Mouse (Mus musculus) urinary bladder, postnatal 4 days (tissue): ENCODE measurements around the gene Parp3.

Source experiments
- DNase-seq, 2 experiments: peaks; one replicate each; pipeline ENCODE4 v3.0.0; 2021 to 2022; ENCODE audit warnings: low spot score in 2 of 2

The Parp3 gene

DNA sequence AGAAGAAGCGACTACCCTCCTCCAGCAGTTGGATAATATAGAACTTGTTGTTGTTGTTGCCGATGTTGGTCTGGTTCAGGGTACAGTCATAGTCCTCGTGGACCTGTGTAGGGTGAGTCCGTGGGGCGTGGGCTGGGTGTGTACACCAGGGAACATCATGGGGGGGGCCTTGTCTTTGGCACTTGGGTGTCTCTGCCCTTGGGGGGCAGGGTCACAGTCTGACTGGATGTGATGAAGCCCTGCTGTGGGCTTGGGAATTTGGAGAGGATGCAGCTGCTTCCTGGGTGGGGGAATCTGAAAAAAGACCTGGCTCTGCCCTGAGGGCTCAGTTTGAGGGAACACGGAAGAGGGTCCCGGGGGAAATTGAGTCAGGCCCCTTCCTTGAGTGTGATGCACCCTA lies 1.7 kb downstream of the Parp3 start:
- DNase-seq, result peak; percentile 43 to 62

DNA sequence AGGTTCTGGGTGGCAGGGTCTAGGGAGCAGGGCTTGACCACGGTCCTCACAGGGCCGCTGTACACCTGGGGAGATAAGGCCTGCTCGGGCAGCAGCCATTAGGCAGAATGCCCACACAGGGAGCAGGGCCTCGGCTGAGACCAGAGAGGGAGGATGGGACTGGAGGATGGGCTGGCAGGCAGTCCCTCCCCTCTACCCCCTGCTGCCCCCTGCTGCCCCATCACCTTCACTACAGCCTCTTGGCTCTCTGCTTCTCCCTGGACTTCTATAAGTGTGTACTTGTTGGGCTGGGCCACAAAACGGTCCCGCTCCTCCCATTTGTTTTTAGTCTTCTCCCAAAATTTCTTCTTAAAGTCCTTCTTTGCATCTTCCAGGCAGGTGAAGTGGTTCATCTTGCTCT lies 2.3 kb downstream of the Parp3 start:
- DNase-seq, result peak; percentile 57 to 81

DNA sequence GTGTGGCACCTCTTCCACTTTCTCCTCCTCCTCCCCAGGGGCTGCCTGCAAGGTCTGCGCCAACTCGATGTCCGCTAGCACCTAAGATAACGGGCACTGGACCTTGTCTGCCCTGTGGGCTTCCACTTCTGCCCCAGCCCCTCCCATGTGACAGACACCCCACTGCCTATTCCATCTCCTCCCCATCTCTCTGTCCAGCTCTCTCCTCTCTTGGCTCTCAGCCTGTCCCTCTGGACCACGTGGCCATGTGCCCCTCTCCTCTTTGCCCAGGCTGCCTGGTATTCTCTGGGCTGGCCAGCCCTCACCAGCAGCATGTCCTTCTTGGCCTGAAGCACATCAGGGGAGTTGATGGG lies 3.0 kb downstream of the Parp3 start:
- peak; percentile 21 to 55 for DNase-seq

DNA sequence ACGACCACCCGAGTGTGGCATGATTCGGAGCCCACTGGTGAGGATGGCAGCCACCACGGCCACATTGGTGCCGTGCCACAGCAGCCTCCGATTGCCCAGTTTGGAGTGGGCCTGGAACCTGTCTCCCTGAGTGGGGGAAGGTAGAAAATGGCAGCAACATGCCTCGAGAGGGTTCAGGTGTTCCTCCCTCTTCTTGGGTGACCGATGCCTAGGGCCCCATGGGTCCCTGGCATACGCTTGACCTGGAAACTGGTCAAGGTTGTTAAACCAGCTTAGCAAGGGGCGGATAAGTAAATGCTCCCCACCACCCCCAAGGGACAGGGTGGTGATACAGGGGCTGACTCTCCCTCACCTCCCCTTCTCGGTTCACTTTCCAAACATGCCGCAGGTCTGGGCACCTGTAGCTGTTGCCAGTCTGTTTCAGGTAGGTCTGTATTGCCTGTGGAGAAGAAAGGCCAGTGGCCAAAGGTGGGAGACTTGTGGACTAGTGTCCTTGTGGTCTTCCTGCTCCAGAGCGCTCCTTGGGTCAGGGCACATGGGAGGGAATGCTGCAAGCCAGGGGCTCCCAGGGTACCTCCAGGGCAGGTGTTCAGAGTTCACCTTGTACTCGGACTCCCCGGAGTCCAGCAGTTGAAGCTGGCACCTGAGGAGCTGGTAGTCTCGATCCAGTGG lies 3.5 kb downstream of the Parp3 start:
- DNase-seq, result peak in 1 of 2 experiments; percentile 53

- no peak for DNase-seq
These were observed 4.4 kb downstream of the Parp3 start for GRCm38 (mm10) chr9:106472321-106472720.

DNA sequence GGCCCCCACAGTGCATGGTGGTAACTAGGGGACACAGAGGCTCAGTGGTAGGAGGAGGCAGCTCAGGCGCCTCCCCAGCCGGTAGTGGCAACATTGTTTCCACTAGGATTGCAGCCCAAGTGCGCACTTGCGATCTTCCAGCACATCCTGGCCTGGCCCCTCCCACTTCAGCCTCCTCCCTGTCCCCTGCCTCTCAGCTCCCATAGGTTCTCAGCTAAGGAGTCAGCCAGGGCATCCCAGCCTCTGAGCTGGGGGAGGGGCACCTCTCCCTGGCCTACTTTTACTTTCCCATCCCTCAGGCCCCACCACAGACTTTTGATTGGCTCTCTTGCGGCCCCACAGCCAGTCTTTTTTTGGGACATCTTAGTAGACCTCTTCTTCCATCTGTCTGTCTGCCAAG lies 4.9 kb downstream of the Parp3 start:
- peak in 1 of 2 experiments; percentile 67 for DNase-seq

DNA sequence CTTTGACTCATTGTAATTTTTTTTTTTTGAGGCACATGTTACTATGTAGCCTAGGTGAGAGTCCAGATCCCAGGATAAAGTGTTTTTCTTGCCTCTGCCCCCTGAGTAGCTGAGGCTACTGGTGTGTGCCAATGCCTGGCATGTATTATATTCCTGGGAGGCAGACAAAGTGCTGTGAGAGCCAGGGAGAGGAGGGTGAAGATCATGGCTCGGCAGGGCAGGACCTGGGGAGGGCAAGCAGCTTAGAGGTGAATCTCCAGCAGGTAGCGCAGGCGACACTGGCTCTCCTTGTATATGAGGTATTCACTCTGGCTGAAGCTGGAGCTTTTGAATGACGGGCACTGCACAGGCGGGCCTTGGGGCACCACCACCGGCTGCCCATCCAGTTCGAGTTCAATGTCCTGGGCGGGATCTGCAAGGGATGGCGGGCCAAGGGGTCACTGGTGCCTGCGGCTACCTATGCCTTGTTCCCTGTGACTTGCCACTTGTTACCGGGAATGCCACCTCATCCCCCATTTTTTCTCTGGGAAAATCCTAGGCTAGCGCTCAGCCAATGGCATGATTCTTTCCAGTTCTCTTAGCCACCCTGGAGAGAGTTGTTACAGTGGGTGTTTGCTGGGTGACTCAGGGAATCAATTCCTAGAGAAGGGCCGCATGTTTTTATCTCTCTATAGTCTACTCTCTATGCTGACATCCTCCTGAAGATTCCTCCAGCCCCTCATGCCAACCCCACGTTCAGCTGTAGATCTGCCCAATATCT lies 5.6 kb downstream of the Parp3 start:
- DNase-seq, result no peak

DNA sequence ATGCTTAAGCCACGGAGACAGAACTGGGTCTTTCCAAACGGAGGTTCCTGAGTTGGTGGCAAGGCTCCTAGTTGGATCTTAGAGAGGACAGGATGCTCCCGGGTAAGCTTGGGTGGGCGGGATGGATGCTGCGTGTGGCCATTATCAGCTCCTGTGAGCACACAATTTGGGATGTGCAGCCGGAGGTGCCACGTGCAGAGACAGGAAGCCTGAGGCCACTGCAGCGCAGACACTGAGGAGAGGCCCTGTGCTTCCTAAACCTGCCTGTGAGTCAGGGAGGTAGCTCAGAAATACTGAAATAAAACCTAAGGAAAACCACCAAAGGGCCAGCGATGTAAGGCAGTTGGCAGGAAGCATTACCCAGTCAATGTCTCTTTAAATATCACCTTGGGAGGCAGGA lies 7.0 kb downstream of the Parp3 start:
- no peak for DNase-seq

DNA sequence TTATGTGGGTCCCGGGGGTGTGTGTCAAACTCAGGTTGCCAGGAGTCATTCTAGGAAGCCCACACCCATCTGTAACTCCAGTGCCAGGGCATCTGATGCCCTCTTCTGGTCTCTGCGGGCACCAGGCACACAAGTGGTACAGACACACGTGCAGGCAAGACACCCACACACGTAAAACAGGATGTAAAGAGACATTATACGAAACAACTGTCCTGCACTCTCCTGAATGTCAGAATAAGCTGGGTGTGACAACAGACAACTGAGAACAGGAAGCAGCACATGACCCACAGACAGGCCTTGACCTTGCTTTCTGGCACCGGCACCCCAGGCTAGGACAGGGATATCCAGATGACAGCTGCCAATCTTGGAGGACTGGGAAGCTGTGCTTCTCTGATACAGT lies 7.4 kb downstream of the Parp3 start:
- no peak for DNase-seq

DNA sequence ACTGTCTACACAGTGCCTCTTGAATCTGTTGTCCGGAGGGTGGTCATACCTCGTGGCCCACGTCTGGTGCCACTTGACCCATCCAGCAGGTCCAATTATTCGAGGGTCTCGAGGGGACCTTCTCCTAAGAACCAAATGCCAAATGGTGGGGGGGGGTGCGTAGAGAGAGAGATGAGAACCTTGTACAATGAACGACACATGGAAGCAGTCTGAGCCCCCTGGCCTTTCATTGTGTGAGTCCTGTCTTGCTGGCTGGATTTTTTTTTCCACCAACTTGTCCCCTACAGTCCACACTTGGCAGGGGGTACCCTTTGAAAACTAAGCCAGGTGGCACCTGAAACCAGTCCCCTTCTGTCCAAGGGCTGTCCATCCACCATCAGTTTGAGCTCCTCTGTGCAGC lies 9.0 kb downstream of the Parp3 start:
- DNase-seq, result no peak

DNA sequence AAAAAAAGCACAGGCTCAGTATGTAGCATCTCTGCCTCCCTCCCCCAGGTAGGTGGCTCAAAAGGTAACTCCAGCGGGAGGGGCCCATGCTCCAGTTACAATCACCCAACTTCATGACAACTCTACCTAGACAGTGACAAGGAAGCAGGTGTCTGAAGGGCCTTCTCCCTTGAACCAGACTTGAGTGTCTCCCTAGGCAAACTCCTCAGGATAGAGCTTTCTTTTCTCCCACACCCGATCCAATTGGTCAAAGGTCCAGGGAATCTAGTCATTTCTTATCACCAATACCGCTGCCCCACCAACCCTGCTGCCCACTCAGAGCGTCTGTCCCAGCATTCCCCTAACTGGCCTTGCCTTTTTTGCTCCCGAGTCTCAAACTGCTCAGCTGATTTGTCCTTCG lies 10.0 kb downstream of the Parp3 start:
- no peak for DNase-seq

GRCm38 (mm10) chr9:106465571-106466200 lies 11.1 kb downstream of the Parp3 start, which contains the start of gene Gpr62:
Gene Gpr62, minus strand, starts transcription at chr9:106465938.
- no peak for DNase-seq

DNA sequence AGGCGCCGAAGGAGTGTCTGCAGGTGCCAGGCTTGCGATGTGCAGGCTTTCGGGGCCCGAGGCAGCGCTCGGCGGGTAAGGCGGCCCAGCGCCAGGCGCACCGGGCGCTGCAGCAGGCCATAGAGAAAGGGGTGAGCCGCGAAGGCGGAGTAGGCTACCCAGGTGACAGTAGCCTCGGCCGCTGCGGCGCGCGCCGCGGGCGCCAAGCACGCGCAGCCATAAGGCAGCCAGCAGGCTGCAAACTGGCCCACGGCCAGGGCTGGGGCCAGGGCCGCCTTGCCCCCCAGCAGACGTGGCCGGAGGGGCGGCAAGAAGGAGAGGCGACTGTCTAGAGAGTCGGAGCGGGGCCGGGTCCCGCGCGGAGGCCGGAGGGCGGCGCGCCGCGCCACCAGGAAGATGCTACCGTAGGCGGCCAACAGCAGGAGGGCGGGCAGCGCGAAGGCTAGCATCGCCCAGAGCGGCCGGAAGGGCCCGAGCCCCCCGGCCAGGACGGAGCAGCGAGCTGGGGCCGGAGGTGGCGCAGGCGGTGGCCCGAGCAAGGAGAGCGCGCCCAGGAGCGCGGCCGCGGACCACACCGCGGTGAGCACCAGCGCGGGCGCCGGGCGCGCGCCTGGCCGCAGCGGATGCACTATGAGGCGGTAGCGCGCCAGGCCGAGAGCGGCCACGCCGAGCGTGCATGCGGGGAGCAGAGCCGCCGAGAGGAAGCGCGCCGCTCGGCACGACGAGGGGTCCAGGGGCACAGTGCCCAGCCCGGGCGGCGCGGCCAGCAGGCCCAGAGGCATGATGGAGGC lies 11.8 kb downstream of the Parp3 start:
- peak in 1 of 2 experiments; percentile 60 for DNase-seq

DNA sequence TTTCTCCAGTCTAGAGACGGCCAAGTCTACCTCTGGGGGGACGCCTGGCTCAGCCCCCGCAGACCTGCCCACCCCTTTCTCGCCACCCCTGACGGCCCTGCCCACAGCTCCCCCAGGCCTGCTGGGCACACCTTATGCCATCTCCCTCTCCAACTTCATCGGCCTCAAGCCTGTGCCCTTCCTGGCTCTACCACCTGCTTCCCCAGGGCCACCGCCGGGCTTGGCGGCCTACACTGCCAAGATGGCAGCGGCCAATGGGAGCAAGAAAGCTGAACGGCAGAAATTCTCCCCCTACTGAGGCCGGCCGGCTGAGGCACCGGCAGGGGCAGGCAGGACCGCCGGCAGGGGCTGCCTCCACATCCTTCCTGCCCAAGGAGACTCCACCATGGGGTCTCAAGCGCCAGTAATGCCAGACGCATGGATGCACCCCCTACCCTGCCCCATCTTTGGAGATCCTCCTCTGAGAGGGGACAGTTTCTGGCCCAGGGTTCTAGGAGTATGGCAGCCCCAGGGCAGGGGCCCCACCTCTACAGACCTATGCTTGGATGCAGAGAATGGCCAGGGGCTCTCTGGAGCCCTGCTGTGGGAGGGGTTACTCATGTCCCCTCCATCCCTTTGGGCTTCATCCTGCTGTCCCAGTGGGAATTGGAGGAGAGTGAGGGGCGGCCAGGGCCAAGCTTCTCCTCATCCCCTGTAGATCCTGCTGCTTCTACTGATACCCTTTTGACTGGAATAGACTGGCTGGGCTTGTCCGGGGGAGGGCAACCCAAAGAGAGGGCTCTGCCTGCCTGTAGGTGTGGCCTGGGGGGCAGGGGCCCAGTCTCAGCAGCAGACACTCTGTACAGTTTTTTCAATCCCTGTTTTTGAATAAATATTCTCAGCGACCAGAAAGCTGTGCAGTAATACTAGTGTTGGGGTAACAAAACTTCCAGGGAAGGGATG lies 13.4 kb downstream of the Parp3 start:
- DNase-seq, result no peak

DNA sequence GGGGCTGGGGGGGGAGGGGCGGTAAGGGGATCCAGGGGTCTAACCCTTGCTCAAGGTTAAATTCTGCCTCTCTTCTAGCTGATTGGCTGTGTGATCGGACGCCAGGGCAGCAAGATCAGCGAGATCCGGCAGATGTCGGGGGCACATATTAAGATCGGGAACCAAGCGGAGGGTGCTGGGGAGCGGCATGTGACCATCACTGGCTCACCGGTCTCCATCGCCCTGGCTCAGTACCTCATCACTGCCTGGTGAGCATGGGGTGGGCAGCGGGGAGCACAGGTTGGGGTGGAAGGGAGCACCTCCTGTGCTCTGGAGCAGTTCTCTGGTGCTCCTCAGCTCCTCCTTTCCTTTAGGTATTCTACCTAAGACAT lies 14.3 kb downstream of the Parp3 start:
- no peak for DNase-seq

- DNase-seq, result no peak
These were observed 14.9 kb downstream of the Parp3 start for GRCm38 (mm10) chr9:106461641-106462429.

DNA sequence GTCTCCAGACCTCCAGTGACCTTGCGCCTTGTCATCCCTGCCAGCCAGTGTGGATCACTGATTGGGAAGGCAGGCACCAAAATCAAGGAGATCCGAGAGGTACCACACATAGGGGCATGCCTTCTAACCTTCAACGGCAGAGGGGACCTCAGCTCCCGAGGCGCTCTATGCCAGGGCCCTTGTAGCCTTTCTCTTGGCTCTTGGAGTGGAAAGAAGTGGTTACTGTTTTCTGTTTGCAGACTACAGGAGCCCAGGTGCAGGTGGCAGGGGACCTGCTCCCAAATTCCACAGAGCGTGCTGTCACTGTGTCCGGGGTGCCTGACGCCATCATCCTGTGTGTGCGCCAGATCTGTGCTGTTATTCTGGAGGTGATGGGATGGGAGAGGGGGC lies 15.7 kb downstream of the Parp3 start:
- DNase-seq, result no peak

GRCm38 (mm10) chr9:106460401-106461025 lies 16.2 kb downstream of the Parp3 start:
- DNase-seq, result no peak

DNA sequence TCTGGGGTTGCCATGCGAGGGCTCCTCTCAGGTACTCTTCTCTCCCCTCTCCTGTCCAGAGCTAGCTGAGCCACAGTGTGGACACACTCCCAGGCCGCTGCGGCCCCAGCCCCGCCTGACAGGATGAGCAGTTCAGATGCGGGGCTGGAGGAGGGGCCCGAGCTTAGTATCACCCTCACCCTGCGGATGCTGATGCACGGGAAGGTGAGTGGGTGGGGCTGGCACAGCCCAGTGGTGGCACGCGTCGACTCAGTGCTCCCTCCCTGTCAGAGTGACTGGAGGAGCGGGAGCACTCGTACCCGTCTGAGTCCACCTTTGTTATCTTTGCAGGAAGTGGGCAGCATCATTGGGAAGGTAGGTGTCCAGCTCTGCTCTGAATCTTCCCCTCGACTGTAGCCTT lies 16.8 kb downstream of the Parp3 start:
- DNase-seq, result no peak

- DNase-seq, result no peak
These were observed 18.8 kb downstream of the Parp3 start for GRCm38 (mm10) chr9:106457920-106458319.
